Comparison of ENCODE assay signal across 23 mouse cellular contexts in genomic region chr9:33003880-33004279, GRCm38 (mm10).
"Had no signal": no experiment of that assay in that cellular context is flagged by ENCODE, and none has a peak within 500 bp of the region (broad histone marks: within the 10 kb centered on the region; RNA-seq: fewer than 3 reads in every experiment).

No protein-coding gene starts in this region.

- DNase-seq: gastrocnemius, postnatal 14 days; gastrocnemius, postnatal 36 days; heart, adult 11 months; heart, adult 2 months; heart, postnatal 14 days; heart, postnatal 36 days; kidney, adult 18-20 months; kidney, adult 8-10 months; kidney, postnatal 10 days; kidney, postnatal 25 days; kidney, postnatal 4 days; left cerebral cortex, postnatal 4 days had no signal

- H3K36me3 ChIP-seq: heart, embryonic 13.5 days; heart, embryonic 15.5 days; hindbrain, embryonic 12.5 days; intestine, embryonic 15.5 days; limb, embryonic 13.5 days; limb, embryonic 15.5 days; liver, embryonic 12.5 days had no signal

- H3K4me3 ChIP-seq: heart, adult 2 months; heart, embryonic 13.5 days; heart, embryonic 15.5 days; hindbrain, embryonic 12.5 days; intestine, embryonic 15.5 days; layer of hippocampus, adult 2 months; left cerebral cortex, adult 2 months; limb, embryonic 13.5 days; limb, embryonic 15.5 days; liver, embryonic 12.5 days had no signal

- H3K27me3 ChIP-seq: heart, embryonic 13.5 days; heart, embryonic 15.5 days; hindbrain, embryonic 12.5 days; intestine, embryonic 15.5 days; limb, embryonic 13.5 days; limb, embryonic 15.5 days; liver, embryonic 12.5 days had no signal

- H3K4me2 ChIP-seq: heart, embryonic 11.5 days; heart, embryonic 13.5 days; heart, embryonic 15.5 days; hindbrain, embryonic 12.5 days; hindbrain, embryonic 14.5 days; intestine, embryonic 15.5 days; limb, embryonic 13.5 days; limb, embryonic 15.5 days; liver, embryonic 12.5 days had no signal
